Mouse (Mus musculus) stomach, embryonic 15.5 days (tissue): Measurements from ENCODE around the gene Slc35b4. TPM values are rescaled to one million over a fixed set of nuclear protein-coding genes. Genes with fewer than 3 reads are reported as not detected.

ENCODE experiments used
- ATAC-seq: fragments of 200-750 bp; cut with Nextera tagmentation; 2 replicates; pipeline ENCODE4 v1.8.0; 2017; ENCODE audit warnings: low read depth, moderate number of reproducible peaks, moderate TSS enrichment; ENCODE audit not compliant: insufficient read depth, low FRiP score
- H3K27ac ChIP-seq: fragments of 300-500 bp; sonication (generic); 2 replicates; pipeline ENCODE4 v1.5.1; 2015; ENCODE audit warnings: mild to moderate bottlenecking, inconsistent platforms
- H3K27me3 ChIP-seq: fragments of 300-500 bp; sonication (generic); replicated peaks from 2 replicates; pipeline ENCODE4 v1.6.1; 2015; ENCODE audit warnings: inconsistent platforms
- H3K36me3 ChIP-seq: fragments of 300-500 bp; sonication (generic); 2 replicates; pipeline ENCODE4 v1.6.1; 2015; ENCODE audit warnings: inconsistent platforms
- H3K4me1 ChIP-seq: fragments of 300-500 bp; sonication (generic); 2 replicates; pipeline ENCODE4 v1.6.1; 2015; ENCODE audit warnings: inconsistent platforms
- H3K4me2 ChIP-seq: fragments of 300-500 bp; sonication (generic); 2 replicates; pipeline ENCODE4 v1.6.1; 2015; ENCODE audit warnings: mild to moderate bottlenecking, inconsistent platforms
- H3K4me3 ChIP-seq: fragments of 300-500 bp; sonication (generic); replicated peaks from 2 replicates; pipeline ENCODE4 v1.5.1; 2015; ENCODE audit warnings: inconsistent platforms
- H3K9ac ChIP-seq: fragments of 300-500 bp; sonication (generic); 2 replicates; pipeline ENCODE4 v1.6.1; 2015; ENCODE audit warnings: inconsistent platforms
- H3K9me3 ChIP-seq: fragments of 300-500 bp; sonication (generic); 2 replicates; pipeline ENCODE4 v1.6.1; 2016; ENCODE audit warnings: inconsistent platforms
- WGBS: fragments of 180-500 bp; shearing (Covaris S2); methylation state at CpG from one replicate; pipeline ENCODE4 v1.1.7; 2015; 5-methylcytosine and 5-hydroxymethylcytosine counted together
- polyA plus RNA-seq: library from polyadenylated mRNA; unstranded; fragments of >200 nt; fragmentation: Nextera tagmentation; extraction: Ambion mirVana; gene quantifications from 2 replicates; pipeline ENCODE4 v1.2.1, GENCODE M21; 2015

Slc35b4 gene
- polyA plus RNA-seq, 1 experiment from 2014 or later = 33.8 TPM

DNA sequence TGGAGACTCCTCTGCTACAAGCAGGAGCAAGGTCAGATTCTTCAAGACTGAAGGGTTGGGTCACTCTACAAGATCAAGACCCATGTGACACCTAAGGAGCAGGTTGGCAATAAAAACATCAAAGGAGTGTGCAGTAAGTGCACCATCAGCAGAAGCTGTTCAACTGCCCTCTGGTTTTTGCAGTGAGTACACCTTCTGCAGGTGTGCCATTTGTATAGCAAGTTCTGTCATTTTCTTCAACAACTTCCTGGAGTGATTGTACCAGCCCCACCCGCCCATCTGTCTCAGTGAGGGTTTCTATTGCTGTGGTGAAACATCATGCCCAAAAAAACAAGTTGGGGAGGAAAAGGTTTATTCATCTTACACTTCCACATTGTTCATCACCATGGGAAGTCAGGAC is 27.1 kb downstream of the Slc35b4 start:
- Histone ChIP-seq H3K9me3 (no peaks in the 10 kb centered on the region), H3K4me1 (peaks cover 20% of the 10 kb centered on the region), H3K9ac (no peak overlapping the region), H3K27ac (no peak overlapping the region), H3K27me3 (no peaks in the 10 kb centered on the region), H3K36me3 (no peaks in the 10 kb centered on the region), H3K4me3 (no peak overlapping the region), H3K4me2 (no peak overlapping the region)
- ATAC-seq = no peak
- 88% methylated on average over 1 of the region's 1 CpGs for WGBS

GRCm38 (mm10) chr6:34149066-34149465 is 27.8 kb downstream of the Slc35b4 start:
- Histone ChIP-seq H3K27me3 (no peaks in the 10 kb centered on the region), H3K9me3 (no peaks in the 10 kb centered on the region), H3K36me3 (no peaks in the 10 kb centered on the region), H3K4me2 (no peak overlapping the region), H3K27ac (no peak overlapping the region), H3K4me1 (peaks cover 13% of the 10 kb centered on the region), H3K4me3 (no peak overlapping the region), H3K9ac (no peak overlapping the region)
- ATAC-seq = no peak
- WGBS = 76% methylated on average over 9 of the region's 9 CpGs

- no peak overlapping the region for H3K4me2 ChIP-seq
- ATAC-seq = no peak
- no peak overlapping the region for H3K4me3 ChIP-seq
- no peak overlapping the region for H3K27ac ChIP-seq
- WGBS = 63% methylated on average over 7 of the region's 7 CpGs
- no peaks in the 10 kb centered on the region for H3K27me3 ChIP-seq
- no peaks in the 10 kb centered on the region for H3K36me3 ChIP-seq
- H3K9me3 ChIP-seq = no peaks in the 10 kb centered on the region
- peaks cover 9% of the 10 kb centered on the region for H3K4me1 ChIP-seq
- no peak overlapping the region for H3K9ac ChIP-seq
Observed at GRCm38 (mm10) chr6:34148639-34149038, 28.3 kb downstream of the Slc35b4 start.

DNA sequence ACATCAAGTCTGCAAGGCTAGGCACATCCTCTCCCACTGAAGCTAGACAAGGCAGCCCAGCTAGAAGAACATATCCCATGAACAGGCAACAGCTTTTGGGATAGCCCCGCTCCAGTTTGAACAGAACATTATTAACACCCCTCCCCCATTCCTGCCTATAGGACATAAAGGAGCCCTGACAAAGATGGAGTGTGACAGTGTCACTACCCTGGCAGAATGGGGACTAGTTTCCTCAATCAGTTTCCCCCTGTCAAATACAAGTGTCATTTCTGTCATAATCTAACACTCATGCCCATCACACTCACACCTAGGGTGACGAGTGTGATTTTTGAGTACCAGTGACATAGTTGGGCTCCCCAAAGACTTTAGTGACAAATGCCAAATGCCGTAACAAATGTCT is 28.9 kb downstream of the Slc35b4 start:
- WGBS = 83% methylated on average over 3 of the region's 3 CpGs
- no peaks in the 10 kb centered on the region for H3K36me3 ChIP-seq
- H3K9ac ChIP-seq = no peak overlapping the region
- peaks cover 5% of the 10 kb centered on the region for H3K4me1 ChIP-seq
- no peak overlapping the region for H3K27ac ChIP-seq
- no peak for ATAC-seq
- no peaks in the 10 kb centered on the region for H3K27me3 ChIP-seq
- no peak overlapping the region for H3K4me2 ChIP-seq
- no peak overlapping the region for H3K4me3 ChIP-seq
- H3K9me3 ChIP-seq = no peaks in the 10 kb centered on the region

DNA sequence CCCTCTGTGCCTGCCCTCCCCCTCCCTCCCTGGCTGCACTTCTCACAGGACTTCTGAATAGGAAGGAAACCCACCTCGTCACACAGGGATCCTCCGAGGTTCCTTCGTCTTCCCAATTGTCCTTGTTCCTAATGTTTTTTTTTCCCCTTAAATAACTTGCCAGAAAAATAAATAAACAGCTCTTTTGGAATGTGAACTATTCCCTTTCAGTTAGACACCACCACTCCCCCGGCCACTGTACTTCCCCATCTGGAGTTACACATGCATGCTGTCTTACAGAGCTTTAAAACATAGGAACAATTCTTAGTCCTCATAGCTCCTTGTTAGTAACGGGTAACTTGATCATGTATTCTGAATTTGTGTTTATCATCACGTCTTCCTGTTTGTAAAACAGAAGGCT is 30.9 kb downstream of the Slc35b4 start:
- H3K27me3 ChIP-seq = no peaks in the 10 kb centered on the region
- 49% methylated on average over 6 of the region's 6 CpGs for WGBS
- no peaks in the 10 kb centered on the region for H3K4me1 ChIP-seq
- no peak overlapping the region for H3K4me3 ChIP-seq
- H3K9ac ChIP-seq = no peak overlapping the region
- H3K36me3 ChIP-seq = no peaks in the 10 kb centered on the region
- no peak overlapping the region for H3K27ac ChIP-seq
- ATAC-seq = no peak
- H3K9me3 ChIP-seq = no peaks in the 10 kb centered on the region
- H3K4me2 ChIP-seq = no peak overlapping the region

GRCm38 (mm10) chr6:34142931-34143330 is 34.0 kb downstream of the Slc35b4 start:
- ATAC-seq = no peak
- Histone ChIP-seq H3K4me1 (no peaks in the 10 kb centered on the region), H3K9me3 (no peaks in the 10 kb centered on the region), H3K4me2 (no peak overlapping the region), H3K9ac (no peak overlapping the region), H3K27ac (no peak overlapping the region), H3K36me3 (no peaks in the 10 kb centered on the region), H3K27me3 (no peaks in the 10 kb centered on the region), H3K4me3 (no peak overlapping the region)
- WGBS = 76% methylated on average over 11 of the region's 11 CpGs

DNA sequence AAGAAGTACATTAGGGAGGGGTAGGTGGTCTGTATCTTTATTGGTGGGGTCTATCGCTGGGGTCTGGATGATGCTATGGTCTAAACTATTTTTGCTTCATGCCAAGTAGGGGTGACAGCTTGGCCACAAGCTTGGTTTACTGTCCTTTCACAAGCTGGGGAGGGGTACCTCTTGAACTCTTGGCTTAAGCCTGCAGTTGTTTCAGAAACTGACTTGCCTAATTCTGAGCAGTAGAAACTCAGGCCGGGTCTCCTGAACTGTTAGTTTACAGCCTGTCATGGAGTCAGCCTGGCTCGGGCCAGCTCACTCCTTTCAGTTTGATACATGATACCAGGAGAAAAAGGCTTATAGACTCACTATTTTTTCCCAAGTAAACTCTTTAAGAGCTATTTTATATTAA is 38.5 kb downstream of the Slc35b4 start:
- no peaks in the 10 kb centered on the region for H3K27me3 ChIP-seq
- H3K36me3 ChIP-seq = no peaks in the 10 kb centered on the region
- 71% methylated on average over 3 of the region's 3 CpGs for WGBS
- no peaks in the 10 kb centered on the region for H3K9me3 ChIP-seq
- no peak for ATAC-seq
- no peaks in the 10 kb centered on the region for H3K4me1 ChIP-seq
- H3K4me3 ChIP-seq = no peak overlapping the region
- no peak overlapping the region for H3K9ac ChIP-seq
- no peak overlapping the region for H3K4me2 ChIP-seq
- H3K27ac ChIP-seq = no peak overlapping the region

GRCm38 (mm10) chr6:34132391-34132790 is 44.5 kb downstream of the Slc35b4 start:
- no peaks in the 10 kb centered on the region for H3K36me3 ChIP-seq
- 91% methylated on average over 9 of the region's 9 CpGs for WGBS

DNA sequence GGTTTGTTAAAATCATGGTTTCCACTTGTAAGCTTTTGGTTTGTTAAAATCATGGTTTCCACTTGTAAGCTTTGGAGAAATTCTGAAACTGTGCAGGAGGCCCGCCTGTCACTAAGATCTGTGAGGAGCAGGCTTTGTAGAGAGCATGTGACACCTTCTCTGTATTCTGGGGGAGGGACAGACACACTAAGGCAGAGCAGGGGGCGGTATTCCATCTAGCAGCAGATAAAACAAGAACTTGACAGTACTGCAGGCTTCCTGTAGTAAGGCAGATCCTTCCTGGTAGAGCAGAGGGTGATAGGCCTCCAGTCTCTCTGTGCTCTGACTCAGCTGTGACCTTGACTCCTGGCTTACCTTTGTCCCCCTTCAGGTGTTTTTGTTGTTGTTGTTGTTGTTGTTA is 47.6 kb downstream of the Slc35b4 start:
- Histone ChIP-seq H3K9ac (no peak overlapping the region), H3K27ac (no peak overlapping the region), H3K4me2 (no peak overlapping the region), H3K4me3 (no peak overlapping the region), H3K4me1 (no peaks in the 10 kb centered on the region), H3K36me3 (no peaks in the 10 kb centered on the region), H3K27me3 (no peaks in the 10 kb centered on the region), H3K9me3 (no peaks in the 10 kb centered on the region)
- ATAC-seq = no peak
- WGBS = 59% methylated on average over 2 of the region's 2 CpGs

More at GRCm38 (mm10) chr6:34132391-34132790, 44.5 kb downstream of the Slc35b4 start:
- ATAC-seq = no peak
- H3K27ac ChIP-seq = no peak overlapping the region
- no peak overlapping the region for H3K4me2 ChIP-seq
- no peak overlapping the region for H3K4me3 ChIP-seq
- H3K9ac ChIP-seq = no peak overlapping the region
- no peaks in the 10 kb centered on the region for H3K27me3 ChIP-seq
- H3K9me3 ChIP-seq = no peaks in the 10 kb centered on the region
- H3K4me1 ChIP-seq = no peaks in the 10 kb centered on the region

- no peaks in the 10 kb centered on the region for H3K27me3 ChIP-seq
- ATAC-seq = no peak
- 79% methylated on average over 2 of the region's 2 CpGs for WGBS
- H3K9me3 ChIP-seq = no peaks in the 10 kb centered on the region
- no peak overlapping the region for H3K9ac ChIP-seq
- no peak overlapping the region for H3K4me3 ChIP-seq
- H3K4me1 ChIP-seq = no peaks in the 10 kb centered on the region
- no peak overlapping the region for H3K27ac ChIP-seq
- no peak overlapping the region for H3K4me2 ChIP-seq
- no peaks in the 10 kb centered on the region for H3K36me3 ChIP-seq
Observed at GRCm38 (mm10) chr6:34124401-34124800, 52.5 kb downstream of the Slc35b4 start.

DNA sequence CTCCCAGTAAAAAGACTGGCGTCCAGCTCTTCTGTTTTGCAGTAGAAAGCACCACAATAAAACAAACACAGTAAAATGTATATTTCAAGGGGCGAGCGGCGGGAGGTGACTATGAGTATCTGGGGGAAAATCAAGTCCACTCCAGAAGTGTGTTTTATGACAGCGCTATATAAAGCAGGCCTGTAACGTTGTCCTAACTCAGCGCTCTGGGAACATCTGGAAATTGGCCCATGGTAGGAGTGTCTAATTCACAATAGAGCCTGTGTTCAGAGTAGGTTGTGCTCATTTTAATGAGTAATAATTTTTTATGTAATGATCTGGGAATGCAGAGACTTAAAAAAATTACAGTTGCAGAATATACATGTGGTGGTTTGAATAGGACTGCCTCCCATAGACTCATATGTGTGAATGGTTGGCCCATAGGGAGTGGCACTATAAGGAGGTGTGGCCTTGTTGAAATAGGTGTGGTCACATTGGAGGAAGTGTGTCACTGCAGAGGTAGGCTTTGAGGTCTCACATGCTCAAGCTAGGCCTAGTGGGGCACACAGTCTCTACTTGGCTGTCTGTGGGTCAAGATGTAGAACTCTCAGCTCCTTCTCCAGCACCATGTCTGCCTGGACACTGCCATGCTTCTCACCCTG is 60.0 kb downstream of the Slc35b4 start:
- WGBS = 78% methylated on average over 7 of the region's 7 CpGs
- H3K9me3 ChIP-seq = no peaks in the 10 kb centered on the region
- H3K4me3 ChIP-seq = no peak overlapping the region
- no peak for ATAC-seq
- H3K36me3 ChIP-seq = no peaks in the 10 kb centered on the region
- no peaks in the 10 kb centered on the region for H3K4me1 ChIP-seq
- no peak overlapping the region for H3K27ac ChIP-seq
- no peak overlapping the region for H3K9ac ChIP-seq
- no peaks in the 10 kb centered on the region for H3K27me3 ChIP-seq
- H3K4me2 ChIP-seq = no peak overlapping the region

DNA sequence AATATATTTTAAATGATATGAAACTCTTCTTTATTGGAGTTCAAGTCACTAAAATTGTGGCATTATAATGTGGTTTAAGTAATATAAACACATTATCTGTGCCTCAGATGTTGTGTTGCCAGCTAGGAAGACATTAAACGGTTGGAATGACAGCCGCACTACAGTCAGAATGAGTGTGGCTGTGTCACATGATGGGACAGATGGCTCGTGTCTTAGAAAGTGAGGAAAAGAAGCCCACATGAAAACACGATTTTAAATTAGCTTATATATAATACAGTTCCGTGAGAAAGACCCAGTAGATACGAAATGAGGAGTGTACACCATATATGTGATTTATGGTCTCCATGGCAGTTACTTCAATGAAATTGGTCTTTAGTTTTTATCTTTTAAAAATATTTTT is 65.5 kb downstream of the Slc35b4 start:
- Histone ChIP-seq H3K36me3 (no peaks in the 10 kb centered on the region), H3K4me3 (no peak overlapping the region), H3K4me2 (no peak overlapping the region), H3K9ac (no peak overlapping the region), H3K9me3 (no peaks in the 10 kb centered on the region), H3K4me1 (no peaks in the 10 kb centered on the region), H3K27ac (no peak overlapping the region), H3K27me3 (no peaks in the 10 kb centered on the region)
- ATAC-seq = no peak
- 74% methylated on average over 6 of the region's 6 CpGs for WGBS

DNA sequence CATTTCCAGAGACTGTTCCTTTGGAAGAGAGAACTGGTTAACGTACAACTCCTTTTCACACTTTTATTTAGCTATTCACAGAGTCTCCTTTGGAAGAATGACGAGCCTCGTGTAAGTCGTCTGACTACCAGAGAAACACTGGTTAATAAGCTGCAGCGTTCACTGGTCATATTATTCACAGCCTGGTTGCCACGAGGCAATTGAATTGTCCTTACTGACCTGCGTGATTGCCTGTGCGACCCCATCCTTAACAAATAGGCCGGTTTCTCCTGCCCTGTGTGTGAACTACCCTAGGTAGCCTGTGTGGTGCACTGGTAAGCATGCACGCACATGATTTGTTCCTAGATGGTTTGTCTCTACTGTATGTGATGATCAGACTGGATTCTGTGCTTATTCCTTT is 66.3 kb downstream of the Slc35b4 start:
- H3K27ac ChIP-seq = no peak overlapping the region
- no peak overlapping the region for H3K4me3 ChIP-seq
- no peaks in the 10 kb centered on the region for H3K27me3 ChIP-seq
- no peaks in the 10 kb centered on the region for H3K36me3 ChIP-seq
- no peak for ATAC-seq
- no peaks in the 10 kb centered on the region for H3K9me3 ChIP-seq
- no peaks in the 10 kb centered on the region for H3K4me1 ChIP-seq
- H3K9ac ChIP-seq = no peak overlapping the region
- WGBS = 81% methylated on average over 10 of the region's 10 CpGs
- no peak overlapping the region for H3K4me2 ChIP-seq
